Mouse (Mus musculus) heart, embryonic 16.5 days (tissue): ENCODE measurements around the gene Defb30. TPM values are rescaled to one million over a fixed set of nuclear protein-coding genes. Genes with fewer than 3 reads are reported as not detected.

Experiments used
- ATAC-seq: fragments of 200-750 bp; cut with Nextera tagmentation; replicated peaks from 2 replicates; pipeline ENCODE4 v1.8.0; 2017; ENCODE audit warnings: moderate number of reproducible peaks; ENCODE audit not compliant: insufficient read depth, low FRiP score; ENCODE audit errors: extremely low read depth
- H3K27ac ChIP-seq: fragments of 300-500 bp; sonication (generic); 2 replicates; pipeline ENCODE4 v1.5.1; 2014; ENCODE audit warnings: mild to moderate bottlenecking, low read length, control low read depth, moderate library complexity
- H3K27me3 ChIP-seq: fragments of 300-500 bp; sonication (generic); 2 replicates; pipeline ENCODE4 v1.6.1; 2014; ENCODE audit warnings: low read length, mixed read lengths; ENCODE audit not compliant: control insufficient read depth, insufficient read depth
- H3K36me3 ChIP-seq: fragments of 300-500 bp; sonication (generic); 2 replicates; pipeline ENCODE4 v1.6.1; 2014; ENCODE audit not compliant: control insufficient read depth, insufficient read depth
- H3K4me1 ChIP-seq: fragments of 300-500 bp; sonication (generic); 2 replicates; pipeline ENCODE4 v1.6.1; 2014; ENCODE audit warnings: low read length, mixed read lengths; ENCODE audit not compliant: control insufficient read depth, insufficient read depth
- H3K4me2 ChIP-seq: fragments of 300-500 bp; sonication (generic); 2 replicates; pipeline ENCODE4 v1.6.1; 2014; ENCODE audit warnings: low read depth, mild to moderate bottlenecking, control low read depth, low read length
- H3K4me3 ChIP-seq: fragments of 300-500 bp; sonication (generic); 2 replicates; pipeline ENCODE4 v1.5.1; 2014; ENCODE audit warnings: mild to moderate bottlenecking, control low read depth, low read length
- H3K9ac ChIP-seq: fragments of 300-500 bp; sonication (generic); 2 replicates; pipeline ENCODE4 v1.6.1; 2014; ENCODE audit warnings: low read length, control low read depth
- H3K9me3 ChIP-seq: fragments of 300-500 bp; sonication (generic); replicated peaks from 2 replicates; pipeline ENCODE4 v1.6.1; 2016; ENCODE audit warnings: low read length; ENCODE audit not compliant: control insufficient read depth
- WGBS: fragments of 180-500 bp; shearing (Covaris S2); extraction: QIAGEN DNeasy Blood & Tissue Kit; methylation state at CpG from one replicate; pipeline ENCODE4 v1.1.7; 2014; 5-methylcytosine and 5-hydroxymethylcytosine counted together
- polyA plus RNA-seq: library from polyadenylated mRNA; unstranded; fragments of >200 nt; fragmentation: Nextera tagmentation; extraction: Ambion mirVana; gene quantifications from 2 replicates; pipeline ENCODE4 v1.2.1, GENCODE M21; 2015

Gene Defb30
- polyA plus RNA-seq, 1 experiment from 2014 or later = not detected

DNA sequence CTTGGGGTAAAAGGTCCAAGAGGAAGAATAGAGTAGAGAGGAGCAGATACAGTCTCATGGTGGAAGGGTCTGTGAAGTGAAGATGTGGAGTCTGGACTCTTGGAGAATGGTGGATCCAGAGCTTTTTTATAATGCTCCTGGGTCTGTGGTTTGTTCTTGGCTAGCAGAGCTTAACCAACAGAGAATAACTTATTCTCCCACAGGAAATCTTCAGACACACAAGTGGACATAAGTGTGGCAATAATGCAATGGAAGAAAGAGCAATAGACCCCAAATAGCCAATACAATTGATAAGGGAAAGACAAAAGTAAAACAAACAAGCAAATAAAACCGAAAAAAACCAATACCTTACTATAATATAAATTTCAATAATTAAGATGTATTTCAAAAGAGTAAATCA lies 65.3 kb downstream of the Defb30 start, which contains the start of gene Defb48:
TSS of gene Defb48 (minus strand) at position 101 of the 400 bp plus-strand sequence.
- 48% methylated on average over 1 of the region's 1 CpGs for WGBS
- no peaks in the 10 kb centered on the region for H3K4me1 ChIP-seq
- no peak within 1 kb of the TSS for H3K4me3 ChIP-seq
- ATAC-seq = no peak
- H3K9me3 ChIP-seq = no peaks in the 10 kb centered on the region
- no peak within 1 kb of the TSS for H3K9ac ChIP-seq
- H3K4me2 ChIP-seq = no peak within 1 kb of the TSS
- no peaks in the 10 kb centered on the region for H3K27me3 ChIP-seq
- H3K27ac ChIP-seq = no peak within 1 kb of the TSS
- no peaks in the 10 kb centered on the region for H3K36me3 ChIP-seq

Other genes with a start within 250 kb of the Defb30 start
- 4.0 and 4.5 TPM in 2 replicates for gene Wdfy2, start 212.3 kb downstream of the Defb30 start, polyA plus RNA-seq
- not detected in 2 replicates for gene Defb48, start 65.5 kb downstream of the Defb30 start, polyA plus RNA-seq
- not detected in 2 replicates for gene Defb47, start 51.9 kb downstream of the Defb30 start, polyA plus RNA-seq
- gene Defb43, start 38.2 kb downstream of the Defb30 start, polyA plus RNA-seq = not detected in 2 replicates
- gene Defb42, start 3.0 kb downstream of the Defb30 start, polyA plus RNA-seq = 1.2 and 2.2 TPM in 2 replicates